In genomic region chr1:179951597-179951996, GRCm38 (mm10) we compare ENCODE assay signal across 16 mouse cellular contexts. TPM values are rescaled to one million over a fixed set of nuclear protein-coding genes. Genes with fewer than 3 reads are reported as not detected.
DNase-seq lines count a peak whose midpoint lies in the region; ATAC-seq lines count a peak whose summit lies in the region.
"Had no signal": no experiment of that assay in that cellular context is flagged by ENCODE, and none has a peak within 500 bp of the region (broad histone marks: within the 10 kb centered on the region; RNA-seq: fewer than 3 reads in every experiment).

No protein-coding gene starts in this region.

- H3K9ac ChIP-seq in neural tube, embryonic 12.5 days = no peak overlapping the region
- H3K9ac ChIP-seq in hindbrain, embryonic 12.5 days = no peak overlapping the region
- H3K9ac ChIP-seq in liver, embryonic 12.5 days = no peak overlapping the region
- H3K9ac ChIP-seq: embryonic facial prominence, embryonic 15.5 days; liver, embryonic 14.5 days; stomach, embryonic 15.5 days had no signal

- no peaks in the 10 kb centered on the region for H3K36me3 ChIP-seq in neural tube, embryonic 12.5 days
- H3K36me3 ChIP-seq in hindbrain, embryonic 12.5 days = no peaks in the 10 kb centered on the region
- H3K36me3 ChIP-seq in liver, embryonic 12.5 days = no peaks in the 10 kb centered on the region
- H3K36me3 ChIP-seq: embryonic facial prominence, embryonic 15.5 days; stomach, embryonic 15.5 days had no signal

- peak overlapping the region; percentile 28 for H3K4me2 ChIP-seq in neural tube, embryonic 12.5 days (replicated peaks)
- H3K4me2 ChIP-seq in hindbrain, embryonic 12.5 days (replicated peaks) = no peak overlapping the region
- H3K4me2 ChIP-seq in liver, embryonic 12.5 days = no peak overlapping the region
- H3K4me2 ChIP-seq: embryonic facial prominence, embryonic 15.5 days; stomach, embryonic 15.5 days had no signal

- no peak overlapping the region for H3K4me3 ChIP-seq in neural tube, embryonic 12.5 days
- H3K4me3 ChIP-seq in hindbrain, embryonic 12.5 days = no peak overlapping the region
- no peak overlapping the region for H3K4me3 ChIP-seq in liver, embryonic 12.5 days
- H3K4me3 ChIP-seq: embryonic facial prominence, embryonic 15.5 days; heart, adult 2 months; stomach, embryonic 15.5 days had no signal

- no peaks in the 10 kb centered on the region for H3K9me3 ChIP-seq in neural tube, embryonic 12.5 days
- H3K9me3 ChIP-seq in hindbrain, embryonic 12.5 days (replicated peaks) = no peaks in the 10 kb centered on the region
- no peaks in the 10 kb centered on the region for H3K9me3 ChIP-seq in liver, embryonic 12.5 days (replicated peaks)
- H3K9me3 ChIP-seq: embryonic facial prominence, embryonic 15.5 days; stomach, embryonic 15.5 days had no signal

- ATAC-seq in neural tube, embryonic 12.5 days (ENCODE audit: low FRiP score, low read depth) = peak; percentile 53; the same call in 1 of the 2 replicates
- ATAC-seq in hindbrain, embryonic 12.5 days (ENCODE audit: low FRiP score) = peak; percentile 26; the same call in 1 of the 2 replicates
- ATAC-seq in monocyte, adult 5-6 weeks (replicated peaks; ENCODE audit: insufficient number of reproducible peaks, low FRiP score, low TSS enrichment, poor library complexity, severe bottlenecking) = no peak
- ATAC-seq in liver, embryonic 12.5 days = no peak
- ATAC-seq: Patski had no signal

- no peak overlapping the region for H3K27ac ChIP-seq in neural tube, embryonic 12.5 days
- H3K27ac ChIP-seq in hindbrain, embryonic 12.5 days = no peak overlapping the region
- H3K27ac ChIP-seq in liver, embryonic 12.5 days = no peak overlapping the region
- H3K27ac ChIP-seq: embryonic facial prominence, embryonic 15.5 days; heart, adult 2 months; liver, embryonic 14.5 days; stomach, embryonic 15.5 days had no signal

- no peaks in the 10 kb centered on the region for H3K27me3 ChIP-seq in neural tube, embryonic 12.5 days (replicated peaks)
- H3K27me3 ChIP-seq in hindbrain, embryonic 12.5 days = no peaks in the 10 kb centered on the region
- H3K27me3 ChIP-seq in liver, embryonic 12.5 days (replicated peaks) = peaks cover 9% of the 10 kb centered on the region; the same call in 1 of the 2 replicates
- H3K27me3 ChIP-seq: embryonic facial prominence, embryonic 15.5 days; Patski; stomach, embryonic 15.5 days had no signal

- DNase-seq in neural tube, embryonic 10.5 days (ENCODE audit: extremely low spot score, low spot score) = no peak
- DNase-seq in cerebellum, postnatal 36 days = peak; percentile 35 to 45
- no peak for DNase-seq in B cell, adult 2 months
- DNase-seq: heart, adult 2 months; heart, postnatal 14 days; kidney, adult 2 months; lung, postnatal 36 days; thymus, postnatal 36 days had no signal

- peaks cover 4% of the 10 kb centered on the region; the same call in 1 of the 2 replicates for H3K4me1 ChIP-seq in neural tube, embryonic 12.5 days
- peaks cover 3% of the 10 kb centered on the region; the same call in 1 of the 2 replicates for H3K4me1 ChIP-seq in hindbrain, embryonic 12.5 days
- no peaks in the 10 kb centered on the region for H3K4me1 ChIP-seq in liver, embryonic 12.5 days
- H3K4me1 ChIP-seq: embryonic facial prominence, embryonic 15.5 days; stomach, embryonic 15.5 days had no signal

- 28% methylated on average over 7 of the region's 7 CpGs for WGBS in neural tube, embryonic 12.5 days
- WGBS in hindbrain, embryonic 12.5 days = 43% methylated on average over 7 of the region's 7 CpGs
- 69% methylated on average over 7 of the region's 7 CpGs for WGBS in liver, embryonic 12.5 days (ENCODE audit: insufficient replicate concordance)

RNA-seq across cellular contexts. Expression of gene Cdc42bpa, which starts 8.7 kb away (rescaled TPM):
- polyA plus RNA-seq in neural tube, embryonic 12.5 days (2016; fragmentation: Nextera tagmentation; extraction: Ambion mirVana) = 17.8 and 19.1 TPM in 2 replicates
- polyA plus RNA-seq in hindbrain, embryonic 12.5 days (2016; fragmentation: Nextera tagmentation; extraction: Ambion mirVana) = 21.9 and 22.3 TPM in 2 replicates
- total RNA-seq in monocyte, adult 5-6 weeks (2017) = 0.11 to 2.7 TPM (median 2.0 TPM) in 3 replicates
- 13.5 and 13.8 TPM in 2 replicates for polyA plus RNA-seq in liver, embryonic 12.5 days (2016; fragmentation: Nextera tagmentation; extraction: Ambion mirVana)

Comparison
In these comparisons a context has a peak if more than half of its experiments do, and no peak if none do; other contexts are left out.
1. ATAC-seq: peak in neural tube, embryonic 12.5 days (single experiment) and hindbrain, embryonic 12.5 days (single experiment); none in monocyte, adult 5-6 weeks (single experiment) and liver, embryonic 12.5 days (single experiment).
2. DNase-seq: peak in cerebellum, postnatal 36 days (2 of 2); none in neural tube, embryonic 10.5 days (single experiment) and B cell, adult 2 months (0 of 2).